Mouse (Mus musculus) liver, adult 2 months (tissue): ENCODE measurements around the gene Bcl2l11. TPM values are rescaled to one million over a fixed set of nuclear protein-coding genes. Genes with fewer than 3 reads are reported as not detected.
"Not testable (repeated sequence)": the region's sequence is repeated elsewhere in the genome, so short reads cannot be mapped to it uniquely, and the experiment has no call there.

Experiments
- DNase-seq: peaks from one replicate; pipeline ENCODE4 v3.0.0-alpha.2; 2011; ENCODE audit warnings: low read depth, low spot score; ENCODE audit errors: extremely low read depth
- H3K27ac ChIP-seq: fragments of 200-500 bp; replicated peaks from 2 replicates; pipeline ENCODE4 v1.5.1; 2012; ENCODE audit warnings: low read depth, mild to moderate bottlenecking, control low read depth, inconsistent platforms, low read length; ENCODE audit not compliant: insufficient read depth
- H3K27me3 ChIP-seq: fragments of 200-500 bp; 2 replicates; pipeline ENCODE4 v1.6.1; 2012; ENCODE audit warnings: mild to moderate bottlenecking, moderate library complexity, low read length, inconsistent platforms; ENCODE audit not compliant: control insufficient read depth, insufficient read depth
- H3K36me3 ChIP-seq: fragments of 200-500 bp; 2 replicates; pipeline ENCODE4 v1.6.1; 2012; ENCODE audit warnings: low read length, inconsistent platforms; ENCODE audit not compliant: control insufficient read depth, insufficient read depth
- H3K4me1 ChIP-seq: fragments of 200-500 bp; 2 replicates; pipeline ENCODE4 v1.6.1; 2011; ENCODE audit warnings: low read length; ENCODE audit not compliant: control insufficient read depth, insufficient read depth
- H3K4me3 ChIP-seq: fragments of 200-500 bp; 2 replicates; pipeline ENCODE4 v1.5.1; 2011; ENCODE audit warnings: low read depth, mild to moderate bottlenecking, control low read depth, low read length, moderate library complexity; ENCODE audit not compliant: insufficient read depth
- H3K79me2 ChIP-seq: fragments of 200-500 bp; 2 replicates; pipeline ENCODE4 v1.6.1; 2012; ENCODE audit warnings: inconsistent platforms, mild to moderate bottlenecking, low read length, moderate library complexity; ENCODE audit not compliant: control insufficient read depth, insufficient read depth
- H3K9ac ChIP-seq: fragments of 200-500 bp; 2 replicates; pipeline ENCODE4 v1.6.1; 2012; ENCODE audit warnings: low read depth, mild to moderate bottlenecking, control low read depth, inconsistent platforms, low read length
- CTCF ChIP-seq: fragments of 200-500 bp; IDR thresholded peaks from 2 replicates; pipeline ENCODE4 v1.5.1; 2011; ENCODE audit warnings: low read depth, low read length, control low read depth
- POLR2A ChIP-seq: fragments of 200-500 bp; IDR thresholded peaks from 2 replicates; pipeline ENCODE4 v1.6.1; 2011; ENCODE audit warnings: low read length, control low read depth; ENCODE audit not compliant: insufficient read depth; ENCODE audit errors: extremely low read depth
- WGBS: fragments of 180-500 bp; shearing (Covaris S2); methylation state at CpG from one replicate; pipeline ENCODE4 v1.1.7; 2018; 5-methylcytosine and 5-hydroxymethylcytosine counted together
- polyA plus RNA-seq: library from polyadenylated mRNA; depleted of rRNA; stranded (reverse); fragments of >200 nt; gene quantifications from 2 replicates; pipeline ENCODE4 v1.2.3, GENCODE M21; 2012
- total RNA-seq: library from RNA; depleted of rRNA; stranded (reverse); fragments of >200 nt; gene quantifications from 2 replicates; pipeline ENCODE4 v1.2.3, GENCODE M21; 2014

Gene Bcl2l11
- total and polyA plus RNA-seq, 2 experiments, result 2.7 to 4.0 TPM

- Histone ChIP-seq H3K9ac (no peak overlapping the region), H3K4me1 (peaks cover 8% of the 10 kb centered on the region), H3K27me3 (no peaks in the 10 kb centered on the region), H3K4me3 (no peak overlapping the region), H3K36me3 (no peaks in the 10 kb centered on the region), H3K79me2 (no peaks in the 10 kb centered on the region), H3K27ac (no peak overlapping the region)
- DNase-seq, result peak; percentile 79
- 0 out of 2 replicates have a peak, but pooled peaks have one; percentile 5 for TF ChIP-seq CTCF
- TF ChIP-seq POLR2A, result no peak
- 8% methylated on average over 9 of the region's 9 CpGs for WGBS
Measured at GRCm38 (mm10) chr2:128179808-128180379, 54.1 kb downstream of the Bcl2l11 start.

- not testable (repeated sequence) for H3K9ac ChIP-seq, H3K4me1 ChIP-seq, H3K27ac ChIP-seq, DNase-seq, H3K4me3 ChIP-seq, H3K27me3 ChIP-seq, H3K79me2 ChIP-seq, H3K36me3 ChIP-seq
- WGBS, result 96% methylated on average over 9 of the region's 9 CpGs
Measured at GRCm38 (mm10) chr2:128182181-128182580, 56.3 kb downstream of the Bcl2l11 start.

- no peak for TF ChIP-seq POLR2A
- no peak for TF ChIP-seq CTCF
- Histone ChIP-seq H3K4me1 (peaks cover 8% of the 10 kb centered on the region), H3K27me3 (no peaks in the 10 kb centered on the region), H3K4me3 (no peak overlapping the region), H3K36me3 (no peaks in the 10 kb centered on the region), H3K79me2 (no peaks in the 10 kb centered on the region), H3K9ac (no peak overlapping the region), H3K27ac (no peak overlapping the region)
- 89% methylated on average over 4 of the region's 4 CpGs for WGBS
- DNase-seq, result no peak
Measured at GRCm38 (mm10) chr2:128182751-128183150, 56.9 kb downstream of the Bcl2l11 start.

- WGBS, result over 99% methylated on average over 4 of the region's 4 CpGs
- Histone ChIP-seq H3K36me3 (no peaks in the 10 kb centered on the region), H3K27me3 (no peaks in the 10 kb centered on the region), H3K4me3 (no peak overlapping the region), H3K4me1 (peaks cover 11% of the 10 kb centered on the region), H3K9ac (no peak overlapping the region), H3K27ac (no peak overlapping the region), H3K79me2 (no peaks in the 10 kb centered on the region)
- TF ChIP-seq CTCF (no peak), POLR2A (no peak)
- DNase-seq, result no peak
Measured at GRCm38 (mm10) chr2:128183762-128184161, 57.9 kb downstream of the Bcl2l11 start.

- Histone ChIP-seq H3K79me2 (no peaks in the 10 kb centered on the region), H3K4me1 (peaks cover 11% of the 10 kb centered on the region), H3K36me3 (no peaks in the 10 kb centered on the region), H3K4me3 (no peak overlapping the region), H3K27ac (no peak overlapping the region), H3K27me3 (no peaks in the 10 kb centered on the region), H3K9ac (no peak overlapping the region)
- TF ChIP-seq CTCF, result no peak
- no peak for TF ChIP-seq POLR2A
- WGBS, result 80% methylated on average over 4 of the region's 4 CpGs
- no peak for DNase-seq
Measured at GRCm38 (mm10) chr2:128185942-128186341, 60.1 kb downstream of the Bcl2l11 start.

- peak; percentile 87 for DNase-seq
- H3K36me3 ChIP-seq, result no peaks in the 10 kb centered on the region
- no peak overlapping the region for H3K9ac ChIP-seq
- H3K27me3 ChIP-seq, result no peaks in the 10 kb centered on the region
- no peak overlapping the region for H3K4me3 ChIP-seq
- WGBS, result 15% methylated on average over 1 of the region's 1 CpGs
- H3K27ac ChIP-seq, result no peak overlapping the region
- no peaks in the 10 kb centered on the region for H3K79me2 ChIP-seq
- H3K4me1 ChIP-seq, result peaks cover 11% of the 10 kb centered on the region
- no peak for TF ChIP-seq POLR2A
- no peak for TF ChIP-seq CTCF
Measured at GRCm38 (mm10) chr2:128187277-128187676, 61.4 kb downstream of the Bcl2l11 start.
